Mouse (Mus musculus): Measurements from ENCODE around the gene Pgbd5. TPM values are rescaled to one million over a fixed set of nuclear protein-coding genes. Genes with fewer than 3 reads are reported as not detected.
"Not testable (repeated sequence)": the region's sequence is repeated elsewhere in the genome, so short reads cannot be mapped to it uniquely, and the experiment has no call there.

Gene Pgbd5
- total and polyA plus RNA-seq, 3 experiments: 0.43 to 0.98 (median 0.55) TPM

GRCm38 (mm10) chr8:124429417-124429816 is 10.0 kb downstream of the Pgbd5 start:
- Histone ChIP-seq H3K9ac (ENCODE audit: low read depth, low read length) (no peak overlapping the region), H3K4me3 (no peak overlapping the region), H3K79me2 (replicated peaks; ENCODE audit: control insufficient read depth, insufficient read depth, low read length) (no peaks in the 10 kb centered on the region), H3K36me3 (ENCODE audit: control insufficient read depth, insufficient read depth, low read length) (no peaks in the 10 kb centered on the region), H3K27ac (no peak overlapping the region), H3K4me1 (ENCODE audit: control insufficient read depth, insufficient read depth, low read length) (no peaks in the 10 kb centered on the region; the same call in 1 of the 2 replicates), H3K27me3 (ENCODE audit: control insufficient read depth, insufficient read depth, low read length) (peaks cover 2% of the 10 kb centered on the region; the same call in 1 of the 2 replicates)
- TF ChIP-seq EP300 (IDR thresholded peaks at IDR 0.05; ENCODE audit: insufficient read depth, low read depth, low read length): no peak
- TF ChIP-seq CTCF (IDR thresholded peaks at IDR 0.05): no peak
- no peak for TF ChIP-seq POLR2A (IDR thresholded peaks at IDR 0.05; ENCODE audit: insufficient read depth, low read depth, low read length)
- intact Hi-C loops (cut with DNase I): no loop called here
- no peak for DNase-seq
- 31% methylated on average over 6 of the region's 6 CpGs for WGBS

DNA sequence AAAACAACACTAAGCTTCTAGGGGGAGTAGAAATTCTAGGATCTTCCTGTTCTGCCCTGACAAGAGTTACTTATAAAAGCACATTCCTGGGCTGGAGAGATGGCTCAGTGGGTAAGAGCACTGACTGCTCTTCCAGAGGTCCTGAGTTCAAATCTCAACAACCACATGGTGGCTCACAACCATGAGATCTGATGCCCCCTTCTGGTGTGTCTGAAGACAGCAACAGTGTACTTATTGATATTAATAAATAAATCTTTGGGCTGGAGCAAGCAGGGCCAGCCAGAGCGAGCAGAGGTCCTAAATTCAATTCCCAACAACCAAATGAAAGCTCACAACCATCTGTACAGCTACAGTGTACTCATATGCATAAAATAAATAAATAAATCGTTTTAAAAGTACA is 10.7 kb downstream of the Pgbd5 start:
- H3K36me3 ChIP-seq (ENCODE audit: control insufficient read depth, insufficient read depth, low read length); intact Hi-C loops (cut with DNase I); H3K27me3 ChIP-seq (ENCODE audit: control insufficient read depth, insufficient read depth, low read length); H3K27ac ChIP-seq; H3K4me3 ChIP-seq; H3K9ac ChIP-seq (ENCODE audit: low read depth, low read length); H3K4me1 ChIP-seq (ENCODE audit: control insufficient read depth, insufficient read depth, low read length); DNase-seq; H3K79me2 ChIP-seq (replicated peaks; ENCODE audit: control insufficient read depth, insufficient read depth, low read length): not testable (repeated sequence)
- WGBS: 49% methylated on average over 2 of the region's 2 CpGs

DNA sequence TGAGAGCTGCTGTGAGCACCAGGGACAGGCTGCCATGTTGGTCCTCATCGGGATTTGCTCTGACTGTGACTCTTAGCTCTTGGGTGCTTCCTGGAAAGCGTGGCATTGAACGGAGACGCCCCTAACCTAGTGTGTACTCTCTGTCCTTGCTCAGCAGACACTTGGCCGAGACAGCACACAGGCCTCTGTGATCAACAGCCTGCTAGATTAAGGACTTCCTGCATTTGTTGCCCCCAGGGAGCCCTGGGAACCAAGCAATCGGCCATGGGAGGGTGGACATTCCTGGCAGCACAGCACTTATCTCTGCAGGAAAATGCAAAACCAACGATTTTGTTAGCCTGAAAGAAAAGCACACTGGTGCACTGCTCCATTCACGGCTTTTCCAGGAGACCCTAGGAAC is 18.0 kb downstream of the Pgbd5 start:
- H3K27ac ChIP-seq: no peak overlapping the region
- 11% methylated on average over 8 of the region's 8 CpGs for whole genome bisulfite sequencing
- intact Hi-C loops (cut with DNase I): no loop called here
- TF ChIP-seq EP300 (IDR thresholded peaks at IDR 0.05; ENCODE audit: insufficient read depth, low read depth, low read length) (no peak), CTCF (IDR thresholded peaks at IDR 0.05) (no peak), POLR2A (IDR thresholded peaks at IDR 0.05; ENCODE audit: insufficient read depth, low read depth, low read length) (no peak)
- no peaks in the 10 kb centered on the region; the same call in 1 of the 2 replicates for H3K27me3 ChIP-seq (ENCODE audit: control insufficient read depth, insufficient read depth, low read length)
- H3K36me3 ChIP-seq (ENCODE audit: control insufficient read depth, insufficient read depth, low read length): no peaks in the 10 kb centered on the region
- no peak overlapping the region for H3K4me3 ChIP-seq
- H3K9ac ChIP-seq (ENCODE audit: low read depth, low read length): no peak overlapping the region
- H3K4me1 ChIP-seq (ENCODE audit: control insufficient read depth, insufficient read depth, low read length): no peaks in the 10 kb centered on the region
- peak in 1 of 2 experiments; percentile 18 for DNase-seq
- no peaks in the 10 kb centered on the region for H3K79me2 ChIP-seq (replicated peaks; ENCODE audit: control insufficient read depth, insufficient read depth, low read length)

GRCm38 (mm10) chr8:124418927-124419326 is 20.5 kb downstream of the Pgbd5 start:
- DNase-seq: no peak
- no peak overlapping the region for H3K9ac ChIP-seq (ENCODE audit: low read depth, low read length)
- no peak overlapping the region for H3K4me3 ChIP-seq
- no peak for TF ChIP-seq POLR2A (IDR thresholded peaks at IDR 0.05; ENCODE audit: insufficient read depth, low read depth, low read length)
- TF ChIP-seq EP300 (IDR thresholded peaks at IDR 0.05; ENCODE audit: insufficient read depth, low read depth, low read length): no peak
- no peak for TF ChIP-seq CTCF (IDR thresholded peaks at IDR 0.05)
- no peaks in the 10 kb centered on the region; the same call in 1 of the 2 replicates for H3K27me3 ChIP-seq (ENCODE audit: control insufficient read depth, insufficient read depth, low read length)
- intact Hi-C loops (cut with DNase I): no loop called here
- H3K27ac ChIP-seq: no peak overlapping the region
- 89% methylated on average over 5 of the region's 5 CpGs for WGBS
- no peaks in the 10 kb centered on the region for H3K36me3 ChIP-seq (ENCODE audit: control insufficient read depth, insufficient read depth, low read length)
- no peaks in the 10 kb centered on the region for H3K79me2 ChIP-seq (replicated peaks; ENCODE audit: control insufficient read depth, insufficient read depth, low read length)
- H3K4me1 ChIP-seq (ENCODE audit: control insufficient read depth, insufficient read depth, low read length): no peaks in the 10 kb centered on the region

- intact Hi-C loops (cut with DNase I): no loop called here
- no peak overlapping the region for H3K9ac ChIP-seq (ENCODE audit: low read depth, low read length)
- no peak overlapping the region for H3K27ac ChIP-seq
- H3K79me2 ChIP-seq (replicated peaks; ENCODE audit: control insufficient read depth, insufficient read depth, low read length): no peaks in the 10 kb centered on the region
- no peaks in the 10 kb centered on the region; the same call in 1 of the 2 replicates for H3K27me3 ChIP-seq (ENCODE audit: control insufficient read depth, insufficient read depth, low read length)
- 54% methylated on average over 6 of the region's 6 CpGs for WGBS
- H3K4me3 ChIP-seq: no peak overlapping the region
- TF ChIP-seq CTCF (IDR thresholded peaks at IDR 0.05) (no peak), EP300 (IDR thresholded peaks at IDR 0.05; ENCODE audit: insufficient read depth, low read depth, low read length) (no peak), POLR2A (IDR thresholded peaks at IDR 0.05; ENCODE audit: insufficient read depth, low read depth, low read length) (no peak)
- H3K36me3 ChIP-seq (ENCODE audit: control insufficient read depth, insufficient read depth, low read length): no peaks in the 10 kb centered on the region
- DNase-seq: no peak
- no peaks in the 10 kb centered on the region for H3K4me1 ChIP-seq (ENCODE audit: control insufficient read depth, insufficient read depth, low read length)
These were observed 21.3 kb downstream of the Pgbd5 start for GRCm38 (mm10) chr8:124418185-124418584.

GRCm38 (mm10) chr8:124416646-124417045 is 22.8 kb downstream of the Pgbd5 start:
- Histone ChIP-seq H3K36me3 (ENCODE audit: control insufficient read depth, insufficient read depth, low read length) (no peaks in the 10 kb centered on the region), H3K79me2 (replicated peaks; ENCODE audit: control insufficient read depth, insufficient read depth, low read length) (no peaks in the 10 kb centered on the region), H3K27ac (no peak overlapping the region), H3K4me1 (ENCODE audit: control insufficient read depth, insufficient read depth, low read length) (no peaks in the 10 kb centered on the region), H3K27me3 (ENCODE audit: control insufficient read depth, insufficient read depth, low read length) (no peaks in the 10 kb centered on the region; the same call in 1 of the 2 replicates), H3K4me3 (no peak overlapping the region), H3K9ac (ENCODE audit: low read depth, low read length) (no peak overlapping the region)
- 52% methylated on average over 7 of the region's 7 CpGs for WGBS
- DNase-seq: no peak
- intact Hi-C loops (cut with DNase I): no loop called here
- no peak for TF ChIP-seq CTCF (IDR thresholded peaks at IDR 0.05)
- no peak for TF ChIP-seq POLR2A (IDR thresholded peaks at IDR 0.05; ENCODE audit: insufficient read depth, low read depth, low read length)
- TF ChIP-seq EP300 (IDR thresholded peaks at IDR 0.05; ENCODE audit: insufficient read depth, low read depth, low read length): no peak
